ENCODE assay signal across 9 mouse cellular contexts in the genomic region with DNA sequence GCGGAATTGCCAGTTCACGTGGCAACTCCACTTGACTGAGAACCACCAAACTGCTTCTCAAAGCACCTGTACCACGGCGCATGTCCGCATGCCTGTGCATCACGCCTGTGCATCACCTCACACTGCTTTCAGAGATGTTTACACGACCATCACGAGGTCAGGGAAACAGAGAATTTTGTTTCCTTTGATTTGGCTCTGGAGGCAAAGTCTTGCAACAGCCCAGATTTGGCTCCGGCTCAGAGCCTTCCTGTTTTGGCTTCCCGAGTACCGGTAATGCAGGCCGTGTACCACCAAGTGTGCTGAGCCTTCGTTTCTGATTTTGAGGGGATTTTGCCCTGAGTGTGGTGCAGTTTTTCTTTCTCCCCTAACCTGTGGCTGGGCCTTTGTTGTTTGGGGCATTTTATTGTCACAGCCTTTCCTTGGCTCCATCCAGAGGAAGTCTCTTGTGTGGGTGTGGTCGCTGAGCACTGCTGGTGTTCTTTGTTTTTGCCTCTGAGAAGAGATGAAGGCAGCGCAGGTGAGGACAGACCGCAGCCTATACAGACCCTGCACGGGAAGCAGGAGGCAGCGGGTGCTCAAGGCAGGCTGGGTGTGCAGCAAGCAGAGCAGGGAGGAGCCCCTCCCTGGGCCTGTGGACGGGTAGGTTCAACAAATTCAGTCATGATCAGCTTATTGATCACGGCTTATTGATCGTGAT.
DNase-seq lines count a peak whose midpoint lies in the region; ATAC-seq and TF ChIP-seq lines count a peak whose summit lies in the region.
"Had no signal": no experiment of that assay in that cellular context is flagged by ENCODE, and none has a peak within 500 bp of the region (broad histone marks: within the 10 kb centered on the region; RNA-seq: fewer than 3 reads in every experiment).

No protein-coding gene starts in this region.

- 0 out of 2 replicates have a peak, but pooled peaks have one; percentile 31 for ATAC-seq in forebrain, embryonic 15.5 days (replicated peaks)
- ATAC-seq in forebrain, postnatal 0 days = no peak
- no peak for ATAC-seq in stomach, embryonic 15.5 days (ENCODE audit: insufficient read depth, low FRiP score, low read depth)
- ATAC-seq in stomach, postnatal 0 days (ENCODE audit: low FRiP score, low TSS enrichment) = no peak

- no peak overlapping the region for H3K9ac ChIP-seq in forebrain, embryonic 15.5 days (replicated peaks)
- no peak overlapping the region for H3K9ac ChIP-seq in forebrain, postnatal 0 days
- H3K9ac ChIP-seq in stomach, embryonic 15.5 days = no peak overlapping the region
- H3K9ac ChIP-seq in stomach, postnatal 0 days (ENCODE audit: low read length) = no peak overlapping the region
- H3K9ac ChIP-seq: liver, embryonic 15.5 days had no signal

- 46% methylated on average over 21 of the region's 21 CpGs for WGBS in forebrain, embryonic 15.5 days
- 50% methylated on average over 21 of the region's 21 CpGs for WGBS in forebrain, postnatal 0 days
- WGBS in stomach, embryonic 15.5 days = 55% methylated on average over 21 of the region's 21 CpGs
- WGBS in stomach, postnatal 0 days = 50% methylated on average over 21 of the region's 21 CpGs

- no peaks in the 10 kb centered on the region for H3K9me3 ChIP-seq in forebrain, embryonic 15.5 days
- no peaks in the 10 kb centered on the region for H3K9me3 ChIP-seq in forebrain, postnatal 0 days (ENCODE audit: low read length)
- H3K9me3 ChIP-seq in stomach, embryonic 15.5 days = no peaks in the 10 kb centered on the region
- no peaks in the 10 kb centered on the region for H3K9me3 ChIP-seq in stomach, postnatal 0 days (ENCODE audit: control insufficient read depth, low read length)
- H3K9me3 ChIP-seq: liver, embryonic 15.5 days had no signal

- DNase-seq in forebrain, postnatal 0 days = no peak
- DNase-seq in stomach, postnatal 0 days (ENCODE audit: low spot score) = no peak
- peak; percentile 67 to 74 for DNase-seq in lung, adult 18-20 months
- peak; percentile 62 for DNase-seq in thymus, postnatal 4 days
- no peak for DNase-seq in neural tube, embryonic 10.5 days (ENCODE audit: extremely low spot score, low spot score)
- DNase-seq in frontal cortex, postnatal 10 days (ENCODE audit: low spot score in 2 of 2) = no peak

- H3K4me1 ChIP-seq in forebrain, embryonic 15.5 days = peaks cover 14% of the 10 kb centered on the region; the same call in 1 of the 2 replicates
- no peaks in the 10 kb centered on the region for H3K4me1 ChIP-seq in forebrain, postnatal 0 days (ENCODE audit: insufficient read depth)
- H3K4me1 ChIP-seq in stomach, embryonic 15.5 days = peaks cover 23% of the 10 kb centered on the region
- H3K4me1 ChIP-seq in stomach, postnatal 0 days (replicated peaks; ENCODE audit: control insufficient read depth, insufficient read depth) = peaks cover 3% of the 10 kb centered on the region; the same call in 1 of the 2 replicates

- no peaks in the 10 kb centered on the region for H3K36me3 ChIP-seq in forebrain, embryonic 15.5 days
- no peaks in the 10 kb centered on the region for H3K36me3 ChIP-seq in forebrain, postnatal 0 days (ENCODE audit: insufficient read depth)
- no peaks in the 10 kb centered on the region for H3K36me3 ChIP-seq in stomach, embryonic 15.5 days
- no peaks in the 10 kb centered on the region for H3K36me3 ChIP-seq in stomach, postnatal 0 days (ENCODE audit: control insufficient read depth, insufficient read depth, low read length)
- H3K36me3 ChIP-seq: liver, embryonic 15.5 days had no signal

- no peak for TF ChIP-seq EP300 in stomach, postnatal 0 days (optimal IDR thresholded peaks at IDR 0.05)

- H3K27me3 ChIP-seq in forebrain, embryonic 15.5 days = no peaks in the 10 kb centered on the region
- no peaks in the 10 kb centered on the region for H3K27me3 ChIP-seq in forebrain, postnatal 0 days (ENCODE audit: insufficient read depth, low read length)
- no peaks in the 10 kb centered on the region for H3K27me3 ChIP-seq in stomach, embryonic 15.5 days (replicated peaks)
- no peaks in the 10 kb centered on the region for H3K27me3 ChIP-seq in stomach, postnatal 0 days (ENCODE audit: control insufficient read depth, insufficient read depth, low read length)
- H3K27me3 ChIP-seq: liver, embryonic 15.5 days had no signal

- H3K27ac ChIP-seq in forebrain, embryonic 15.5 days (replicated peaks) = no peak overlapping the region
- H3K27ac ChIP-seq in forebrain, postnatal 0 days (ENCODE audit: low read depth, low read length) = no peak overlapping the region
- H3K27ac ChIP-seq in stomach, embryonic 15.5 days = peak overlapping the region; percentile 16; the same call in 1 of the 2 replicates
- no peak overlapping the region for H3K27ac ChIP-seq in stomach, postnatal 0 days (replicated peaks)
- H3K27ac ChIP-seq: liver, embryonic 15.5 days had no signal

- no peak overlapping the region for H3K4me3 ChIP-seq in forebrain, embryonic 15.5 days
- H3K4me3 ChIP-seq in forebrain, postnatal 0 days (ENCODE audit: low read depth, low read length) = no peak overlapping the region
- H3K4me3 ChIP-seq in stomach, embryonic 15.5 days (replicated peaks) = no peak overlapping the region
- H3K4me3 ChIP-seq in stomach, postnatal 0 days (ENCODE audit: low read depth, low read length) = no peak overlapping the region
- H3K4me3 ChIP-seq: liver, embryonic 15.5 days had no signal

- no peak overlapping the region for H3K4me2 ChIP-seq in forebrain, embryonic 15.5 days (replicated peaks)
- no peak overlapping the region for H3K4me2 ChIP-seq in forebrain, postnatal 0 days (ENCODE audit: low read depth)
- H3K4me2 ChIP-seq in stomach, embryonic 15.5 days = no peak overlapping the region
- no peak overlapping the region for H3K4me2 ChIP-seq in stomach, postnatal 0 days (replicated peaks; ENCODE audit: low read depth)
- H3K4me2 ChIP-seq: liver, embryonic 15.5 days had no signal

- TF ChIP-seq CTCF in forebrain, postnatal 0 days (IDR thresholded peaks at IDR 0.05; ENCODE audit: low read depth) = no peak
- no peak for TF ChIP-seq CTCF in stomach, postnatal 0 days (IDR thresholded peaks at IDR 0.05; ENCODE audit: low read depth)

Comparison
In these comparisons a context has a peak if more than half of its experiments do, and no peak if none do; other contexts are left out.
1. DNase-seq: peak in lung, adult 18-20 months (2 of 2) and thymus, postnatal 4 days (single experiment); none in forebrain, postnatal 0 days (single experiment), stomach, postnatal 0 days (single experiment), neural tube, embryonic 10.5 days (single experiment) and frontal cortex, postnatal 10 days (0 of 2).